Mouse (Mus musculus): ENCODE measurements around the gene Tshz2.
"Not testable (repeated sequence)": the region's sequence is repeated elsewhere in the genome, so short reads cannot be mapped to it uniquely, and the experiment has no call there.

Gene Tshz2

GRCm38 (mm10) chr2:169758120-169758519 lies 125.3 kb downstream of the Tshz2 start:
- DNase-seq (ENCODE audit: low spot score): no peak

- peak; percentile 2 for DNase-seq (ENCODE audit: low spot score)
Measured at GRCm38 (mm10) chr2:169760117-169760516, 127.3 kb downstream of the Tshz2 start.

GRCm38 (mm10) chr2:169761726-169762125 lies 128.9 kb downstream of the Tshz2 start:
- no peak for DNase-seq (ENCODE audit: low spot score)

DNA sequence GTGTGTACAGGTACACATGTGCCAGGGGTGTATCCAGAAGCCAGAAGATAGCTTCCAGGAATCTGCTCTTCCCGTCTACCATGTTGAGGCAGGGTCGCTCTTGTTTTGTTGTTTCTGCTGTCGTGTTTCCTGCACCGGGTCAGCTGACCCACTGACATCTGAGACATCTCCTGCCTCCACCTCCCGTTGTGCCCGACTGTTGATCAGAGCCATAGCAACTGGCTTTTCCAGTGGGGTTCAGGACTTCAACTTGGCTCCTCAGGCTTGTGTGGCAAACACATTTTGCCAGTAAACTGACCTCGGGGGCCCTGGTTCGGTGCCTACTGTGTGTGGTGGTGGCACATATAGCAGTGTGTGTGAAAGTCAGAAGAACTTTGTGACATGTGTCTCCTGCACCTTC lies 129.5 kb downstream of the Tshz2 start:
- no peak for DNase-seq (ENCODE audit: low spot score)

DNA sequence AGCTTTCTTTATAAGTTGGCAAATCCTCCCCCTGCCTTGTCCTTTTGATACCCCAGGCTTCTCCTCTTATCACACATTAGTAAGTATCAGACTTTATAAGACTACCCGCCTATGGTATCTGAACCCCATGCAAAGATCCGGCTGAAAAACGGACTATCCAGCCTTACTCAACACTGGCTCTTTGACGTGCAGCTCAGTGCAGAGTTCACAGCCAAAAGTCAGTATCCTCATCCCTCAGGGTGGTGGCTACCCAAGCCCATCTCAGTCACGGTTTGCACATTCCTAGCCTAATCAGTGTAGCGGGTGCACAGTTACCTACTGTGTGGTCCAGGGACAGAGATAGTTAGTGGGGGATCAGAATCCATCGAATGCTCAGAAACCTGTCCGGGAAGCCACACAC lies 130.9 kb downstream of the Tshz2 start:
- DNase-seq (ENCODE audit: low spot score): no peak

DNA sequence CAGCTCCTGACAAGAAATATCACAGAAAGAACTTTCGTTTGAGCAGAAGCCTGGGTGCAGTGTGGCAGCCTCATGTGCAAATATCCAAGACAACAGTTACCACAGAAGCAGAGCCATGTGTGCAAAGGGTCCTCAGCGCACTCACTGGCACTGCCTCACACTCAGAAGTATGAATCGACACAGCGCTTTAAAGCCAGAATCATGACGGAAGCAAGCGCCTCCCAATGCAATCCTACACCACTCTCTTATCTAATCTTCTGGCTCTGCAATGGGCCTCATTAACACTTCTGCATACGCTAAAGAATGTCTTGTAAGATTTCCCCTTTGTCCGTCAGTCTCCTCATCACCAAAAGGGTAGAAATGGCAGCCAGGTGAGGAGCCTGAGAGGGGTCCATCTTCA lies 133.4 kb downstream of the Tshz2 start:
- DNase-seq (ENCODE audit: low spot score): no peak

DNA sequence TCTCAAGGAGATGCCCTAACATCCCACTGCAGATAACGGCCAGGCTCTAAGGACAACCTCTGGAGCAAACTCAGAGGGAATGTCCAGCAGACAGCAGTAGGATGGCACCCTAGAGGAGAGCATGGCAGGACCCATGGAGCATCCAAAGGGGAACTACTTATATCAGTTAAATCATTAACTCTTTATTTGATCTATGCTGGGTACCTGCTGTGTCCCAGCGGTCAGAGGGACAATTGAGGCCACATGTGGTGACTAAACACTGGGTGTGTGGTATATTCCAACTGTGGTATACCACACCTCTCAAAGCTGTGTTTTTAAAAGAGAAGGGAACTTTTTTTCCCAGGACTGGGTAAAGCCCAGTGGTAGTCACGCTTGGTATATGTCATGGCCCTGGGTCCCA lies 134.5 kb downstream of the Tshz2 start:
- no peak for DNase-seq (ENCODE audit: low spot score)

DNA sequence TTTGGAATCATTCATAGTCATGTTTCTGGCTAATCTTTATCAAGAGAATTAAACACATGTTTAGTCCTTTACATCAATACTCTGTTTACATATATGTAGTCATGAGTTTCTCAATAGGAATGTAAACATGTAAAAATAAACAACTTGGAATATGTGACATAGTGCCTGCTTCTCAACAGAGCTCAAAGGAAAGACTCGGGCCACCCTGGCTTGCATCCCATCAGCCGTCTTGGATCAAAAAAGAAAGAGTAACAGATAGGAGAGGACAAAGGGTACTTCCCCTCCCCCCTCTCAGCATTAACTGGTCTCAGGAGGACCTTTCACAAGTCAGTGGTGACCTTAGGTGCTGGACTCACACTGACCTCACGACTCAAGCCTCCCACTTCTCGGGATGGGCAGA lies 142.3 kb downstream of the Tshz2 start:
- no peak for DNase-seq (ENCODE audit: low spot score)

DNA sequence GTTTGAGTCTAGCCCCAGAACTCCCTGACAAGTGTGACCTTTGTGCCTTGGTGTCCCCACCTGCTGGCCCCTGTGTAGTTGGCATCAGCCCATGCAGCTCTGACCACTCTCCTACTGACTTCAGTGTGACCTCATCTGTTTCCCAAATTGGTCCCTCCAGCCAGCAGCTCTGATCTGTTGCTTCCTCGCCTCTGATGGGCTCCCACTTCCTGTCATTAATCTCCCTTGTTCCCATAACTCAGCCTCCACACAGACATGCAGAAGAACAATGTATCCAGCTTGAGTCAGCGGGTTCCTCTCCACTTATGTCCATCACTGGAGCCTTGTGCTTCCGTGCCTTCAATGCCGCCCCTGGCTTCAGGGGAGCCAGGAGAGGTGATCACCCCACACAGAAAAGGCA lies 144.4 kb downstream of the Tshz2 start:
- DNase-seq (ENCODE audit: low spot score): no peak

- DNase-seq (ENCODE audit: low spot score): no peak
Measured at GRCm38 (mm10) chr2:169777764-169778163, 145.0 kb downstream of the Tshz2 start.

- DNase-seq (ENCODE audit: low spot score): no peak
Measured at GRCm38 (mm10) chr2:169778740-169779345, 146.0 kb downstream of the Tshz2 start.

GRCm38 (mm10) chr2:169781671-169782070 lies 148.9 kb downstream of the Tshz2 start:
- DNase-seq (ENCODE audit: low spot score): not testable (repeated sequence)

- DNase-seq (ENCODE audit: low spot score): no peak
Measured at GRCm38 (mm10) chr2:169782874-169783680, 150.3 kb downstream of the Tshz2 start.

- DNase-seq (ENCODE audit: low spot score): no peak
Measured at GRCm38 (mm10) chr2:169783681-169784033, 150.8 kb downstream of the Tshz2 start.

GRCm38 (mm10) chr2:169787381-169787780 lies 154.6 kb downstream of the Tshz2 start:
- no peak for DNase-seq (ENCODE audit: low spot score)

- no peak for DNase-seq (ENCODE audit: low spot score)
Measured at GRCm38 (mm10) chr2:169787906-169788305, 155.1 kb downstream of the Tshz2 start.

GRCm38 (mm10) chr2:169790439-169791131 lies 157.8 kb downstream of the Tshz2 start:
- DNase-seq (ENCODE audit: low spot score): no peak

DNA sequence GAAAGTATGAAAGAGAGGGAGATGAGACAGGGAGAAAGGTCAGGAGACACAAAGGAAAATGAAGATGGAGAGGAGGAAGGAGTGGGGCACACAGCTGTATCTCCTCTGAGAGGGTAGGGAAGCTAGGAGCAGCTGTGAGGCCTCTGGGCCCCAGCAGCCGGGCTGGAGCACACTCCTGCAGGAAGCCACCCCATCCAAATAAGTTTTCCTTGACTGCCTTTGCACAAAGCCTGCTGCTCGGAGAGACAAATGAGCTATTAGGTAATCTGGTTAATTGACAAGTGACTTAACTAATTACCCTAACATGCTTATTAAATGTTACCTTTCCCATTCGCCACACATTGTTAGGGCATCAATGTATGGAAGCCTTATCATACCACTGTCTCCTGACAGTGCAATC lies 159.9 kb downstream of the Tshz2 start:
- no peak for DNase-seq (ENCODE audit: low spot score)

- no peak for DNase-seq (ENCODE audit: low spot score)
Measured at GRCm38 (mm10) chr2:169802241-169802640, 169.4 kb downstream of the Tshz2 start.

- no peak for DNase-seq (ENCODE audit: low spot score)
Measured at GRCm38 (mm10) chr2:169804380-169804779, 171.6 kb downstream of the Tshz2 start.

DNA sequence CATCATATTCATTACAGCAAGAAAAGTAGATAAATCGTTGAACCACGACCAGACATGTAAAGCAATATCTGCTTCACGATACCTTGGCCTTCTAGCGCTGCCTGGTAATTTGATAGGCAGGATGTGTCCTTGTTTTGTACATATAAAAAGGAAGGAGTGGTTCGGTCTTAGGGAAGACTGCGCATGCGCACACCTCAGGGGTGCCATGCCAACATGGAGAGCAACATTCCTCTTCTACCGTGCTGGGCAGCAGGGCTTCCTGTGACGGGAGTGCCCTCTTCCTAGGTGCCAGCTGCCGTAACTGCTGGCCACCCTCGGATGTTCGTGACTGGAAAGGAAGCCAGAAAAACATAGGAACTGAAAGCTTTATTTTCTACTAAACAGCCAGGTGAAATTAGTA lies 172.7 kb downstream of the Tshz2 start:
- DNase-seq (ENCODE audit: low spot score): no peak

- no peak for DNase-seq (ENCODE audit: low spot score)
Measured at GRCm38 (mm10) chr2:169811589-169811988, 178.8 kb downstream of the Tshz2 start.

DNA sequence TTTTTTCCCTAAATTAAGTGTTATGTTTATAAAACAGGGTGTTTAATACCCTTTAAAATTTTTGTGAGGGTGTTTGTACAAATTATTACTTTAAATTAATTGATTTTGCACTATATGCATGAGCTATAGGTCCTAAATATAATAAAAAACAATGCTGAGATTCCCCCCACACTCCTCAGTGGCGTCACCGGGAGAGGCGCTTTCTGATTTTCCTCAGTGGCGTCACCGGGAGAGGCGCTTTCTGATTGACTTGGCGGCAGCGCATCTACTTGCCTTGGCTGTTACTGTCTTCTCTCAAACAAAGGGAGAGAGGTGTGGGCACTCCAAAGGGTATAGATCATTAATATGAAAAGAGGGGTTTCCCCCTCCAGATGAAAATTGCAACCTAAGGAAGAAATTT lies 179.2 kb downstream of the Tshz2 start:
- no peak for DNase-seq (ENCODE audit: low spot score)

Data from c-Kit-positive CD71-positive TER-119-positive erythroid progenitor cells, embryonic 14.5 days (primary cell).